Mouse (Mus musculus): Measurements from ENCODE around the gene Ctf1. TPM values are rescaled to one million over a fixed set of nuclear protein-coding genes. Genes with fewer than 3 reads are reported as not detected.

Gene Ctf1
- polyA plus RNA-seq (2012; rRNA removed), result 6.0 and 6.4 TPM in 2 replicates

- peak in 1 of 2 experiments; percentile 80 for DNase-seq (ENCODE audit: extremely low spot score in 1 of 2, low spot score in 1 of 2)
These were observed at the start of gene Ctf1 for GRCm38 (mm10) chr7:127712461-127713385. Ctf1 (plus strand) TSS chr7:127712736.

DNA sequence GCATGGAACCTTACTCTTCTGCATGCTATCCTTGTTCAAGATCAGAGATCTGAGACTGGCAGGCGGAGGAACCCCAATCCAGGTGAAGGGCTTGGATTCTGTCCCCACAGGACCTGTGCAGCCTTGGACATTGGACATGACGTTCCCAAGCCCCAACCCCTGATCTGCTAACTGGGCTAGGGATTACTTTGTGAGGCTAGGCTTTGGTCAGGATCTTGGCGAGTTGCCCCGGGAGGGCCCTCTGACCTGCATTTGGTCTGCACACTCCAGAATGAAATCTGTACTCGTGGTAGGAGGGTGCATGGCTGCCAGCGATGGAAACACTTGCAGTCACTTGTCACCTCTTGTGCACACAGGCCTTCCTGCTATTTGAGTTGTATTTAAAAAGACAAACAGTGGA, 49.6 kb upstream of the Ctf1 start:
- DNase-seq (ENCODE audit: extremely low spot score in 1 of 2, low spot score in 1 of 2), result no peak

DNA sequence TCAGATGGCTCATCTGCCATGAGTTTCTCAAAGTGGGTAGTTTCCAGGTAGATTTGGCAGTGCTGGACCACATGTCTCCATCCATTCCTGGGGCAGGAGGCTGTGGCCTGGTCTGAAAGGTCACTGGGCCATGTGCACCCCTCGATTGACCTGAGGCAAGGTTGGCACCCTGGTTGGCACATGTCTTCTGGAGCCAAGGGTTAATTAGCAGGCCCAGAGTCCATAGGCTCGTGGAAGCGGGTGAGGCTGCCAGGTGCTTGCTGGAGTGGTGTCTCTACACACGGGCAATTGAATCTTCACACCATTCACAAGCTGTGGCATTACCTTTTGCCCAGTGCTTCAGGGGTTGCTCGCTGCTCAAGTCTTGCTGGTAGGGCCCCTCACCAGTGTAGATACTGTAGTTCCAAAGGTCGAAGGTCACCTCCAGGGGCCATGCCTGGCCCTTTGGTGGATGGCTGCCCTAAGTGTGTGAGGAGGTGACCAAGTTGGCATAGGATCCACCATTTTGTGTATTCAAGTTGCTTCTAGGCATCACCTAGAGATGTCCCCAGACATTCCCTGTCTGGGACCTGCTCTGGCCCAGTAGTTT, 46.4 kb upstream of the Ctf1 start:
- DNase-seq (ENCODE audit: extremely low spot score in 1 of 2, low spot score in 1 of 2), result no peak

DNA sequence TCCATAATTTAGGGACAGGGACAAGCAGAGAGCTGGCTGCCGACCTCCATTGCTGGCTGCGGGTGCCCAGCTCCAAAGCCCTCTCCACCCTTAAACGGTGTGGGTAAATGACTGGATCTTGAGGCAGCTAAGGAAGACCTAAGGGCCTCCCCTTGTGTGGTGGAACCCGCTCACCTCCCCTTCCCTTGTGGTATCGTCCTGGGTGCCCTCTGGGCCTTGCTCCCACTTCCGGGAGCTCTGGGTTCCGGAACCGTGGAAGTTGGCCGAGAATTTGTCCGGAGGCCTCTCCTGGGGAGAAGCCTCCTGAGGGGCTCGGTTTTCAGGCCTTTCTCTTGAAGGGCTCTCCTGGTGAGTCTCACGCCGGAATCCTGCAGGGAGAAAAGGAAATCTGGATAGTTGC, 45.9 kb upstream of the Ctf1 start:
- no peak for DNase-seq (ENCODE audit: extremely low spot score in 1 of 2, low spot score in 1 of 2)

DNA sequence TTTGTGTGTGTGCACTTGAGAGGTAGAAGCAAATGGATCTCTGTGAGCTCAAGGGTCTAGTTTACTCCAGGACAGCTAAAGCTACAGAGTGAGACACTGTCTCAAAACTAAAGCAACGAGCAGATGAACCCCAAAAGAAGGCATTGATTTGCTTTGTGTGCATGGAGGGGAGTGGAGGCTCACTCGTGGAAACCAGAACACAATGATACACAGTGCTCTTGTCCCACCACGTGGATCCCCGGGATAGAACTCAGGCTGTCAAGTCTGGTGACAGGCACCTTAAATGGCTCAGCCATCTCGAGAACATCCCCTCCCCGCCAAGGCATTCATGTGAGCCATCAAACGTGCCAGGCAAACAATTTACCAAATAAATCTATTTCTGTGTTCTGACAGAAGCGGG, 45.4 kb upstream of the Ctf1 start:
- no peak for DNase-seq (ENCODE audit: extremely low spot score in 1 of 2, low spot score in 1 of 2)

DNA sequence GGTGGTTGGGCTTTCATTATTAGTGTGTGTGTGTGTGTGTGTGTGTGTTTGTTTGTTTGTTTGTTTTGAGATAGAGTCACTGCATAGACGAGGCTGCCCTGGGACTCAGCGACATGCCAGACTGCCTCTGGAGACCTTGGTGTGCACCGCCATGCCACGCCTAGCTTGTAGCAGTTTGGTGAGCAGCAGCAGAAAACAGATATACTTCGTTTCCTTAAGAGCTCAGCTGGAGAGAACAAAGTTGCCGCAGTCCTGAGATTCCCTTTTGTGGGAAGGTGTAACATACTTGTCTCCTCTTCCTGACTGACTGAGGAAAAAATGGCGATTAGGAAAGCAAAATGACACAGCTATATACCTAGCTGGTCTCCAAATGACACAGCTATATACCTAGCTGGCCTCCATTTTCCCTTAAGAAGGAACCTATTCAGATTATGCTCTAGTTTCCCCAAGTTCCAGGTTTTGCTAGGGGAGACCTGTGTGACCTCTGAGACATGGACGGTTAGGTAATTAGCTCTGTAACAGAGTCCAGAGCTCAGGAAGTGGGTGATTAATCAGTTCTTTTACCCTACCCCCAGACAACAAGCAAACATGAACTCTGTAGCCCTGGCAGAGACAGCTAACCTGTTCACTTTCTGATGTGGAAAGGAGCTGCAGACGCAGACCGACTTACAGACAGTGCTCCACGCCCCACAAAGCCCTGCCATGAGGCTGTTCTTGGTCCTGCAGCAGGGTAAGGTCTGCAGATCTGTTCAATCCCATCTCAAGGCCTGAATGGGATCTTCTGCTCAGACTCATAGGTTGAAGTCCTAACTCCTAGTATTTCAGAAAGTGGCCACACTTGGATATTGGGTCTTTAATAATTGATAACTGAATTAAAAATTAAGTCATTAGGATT, 40.4 kb upstream of the Ctf1 start:
- no peak for DNase-seq (ENCODE audit: extremely low spot score in 1 of 2, low spot score in 1 of 2)

DNA sequence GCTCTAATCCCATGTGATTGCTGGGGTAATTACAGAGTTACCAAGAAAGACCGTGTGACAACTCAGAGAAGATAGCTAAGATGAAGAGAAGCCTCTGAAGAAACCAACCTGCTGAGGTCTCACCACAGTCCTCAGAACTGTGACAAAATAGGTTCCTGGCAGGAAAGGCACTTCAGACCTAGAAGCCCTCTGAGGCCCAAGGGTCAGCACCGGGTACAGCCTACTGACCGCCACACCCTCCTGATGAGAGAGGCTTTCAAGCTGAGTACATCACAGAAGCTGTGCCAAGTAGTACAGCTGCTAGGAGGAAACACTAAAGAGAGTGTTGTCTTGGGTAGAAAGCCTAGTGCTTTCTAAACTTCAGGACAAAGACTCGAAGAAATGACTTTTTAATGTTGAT, 39.8 kb upstream of the Ctf1 start:
- DNase-seq (ENCODE audit: extremely low spot score in 1 of 2, low spot score in 1 of 2), result no peak

DNA sequence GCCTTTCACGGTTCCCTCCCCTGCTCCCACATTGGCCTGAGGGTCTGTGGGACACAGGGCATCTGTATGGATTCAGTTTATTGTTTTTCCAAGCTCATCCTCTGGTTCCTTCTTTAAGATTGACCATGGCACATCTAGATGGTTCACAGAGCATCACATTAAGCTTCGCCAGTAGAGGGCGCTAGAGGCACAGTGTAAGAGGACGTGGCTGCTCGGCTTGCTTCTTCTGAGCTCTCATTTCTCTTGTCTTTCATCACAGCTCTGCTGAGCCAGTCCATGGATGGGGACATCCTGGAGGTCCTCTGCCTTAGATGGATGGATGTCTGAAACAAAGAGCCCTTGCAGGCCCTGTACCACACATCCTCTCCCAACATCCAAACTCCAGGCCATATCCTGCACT, 37.6 kb upstream of the Ctf1 start:
- peak; percentile 77 to 96 for DNase-seq (ENCODE audit: extremely low spot score in 1 of 2, low spot score in 1 of 2)

GRCm38 (mm10) chr7:127675391-127675811, 37.1 kb upstream of the Ctf1 start:
- no peak for DNase-seq (ENCODE audit: extremely low spot score in 1 of 2, low spot score in 1 of 2)

DNA sequence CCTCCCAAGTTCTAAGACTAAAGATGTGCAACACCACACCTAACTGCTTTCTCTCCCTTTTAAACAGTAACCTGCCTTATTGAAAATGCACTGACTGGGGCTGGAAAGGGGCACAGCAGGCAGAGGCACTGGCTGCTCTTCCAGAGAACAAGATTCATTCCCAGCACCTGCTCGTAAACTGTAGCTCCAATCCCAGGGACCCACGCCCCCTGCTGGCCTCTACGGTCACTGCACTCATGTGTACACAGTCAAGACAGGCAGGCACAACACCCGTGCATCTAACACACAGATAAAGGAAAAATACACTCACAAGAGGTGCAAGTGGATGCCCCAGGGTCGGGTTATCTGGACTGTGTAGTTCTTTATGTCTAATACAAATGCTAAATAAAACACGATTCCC, 35.5 kb upstream of the Ctf1 start:
- peak in 1 of 2 experiments; percentile 46 for DNase-seq (ENCODE audit: extremely low spot score in 1 of 2, low spot score in 1 of 2)

- no peak for DNase-seq (ENCODE audit: extremely low spot score in 1 of 2, low spot score in 1 of 2)
These were observed 34.9 kb upstream of the Ctf1 start for GRCm38 (mm10) chr7:127677609-127678008.

DNA sequence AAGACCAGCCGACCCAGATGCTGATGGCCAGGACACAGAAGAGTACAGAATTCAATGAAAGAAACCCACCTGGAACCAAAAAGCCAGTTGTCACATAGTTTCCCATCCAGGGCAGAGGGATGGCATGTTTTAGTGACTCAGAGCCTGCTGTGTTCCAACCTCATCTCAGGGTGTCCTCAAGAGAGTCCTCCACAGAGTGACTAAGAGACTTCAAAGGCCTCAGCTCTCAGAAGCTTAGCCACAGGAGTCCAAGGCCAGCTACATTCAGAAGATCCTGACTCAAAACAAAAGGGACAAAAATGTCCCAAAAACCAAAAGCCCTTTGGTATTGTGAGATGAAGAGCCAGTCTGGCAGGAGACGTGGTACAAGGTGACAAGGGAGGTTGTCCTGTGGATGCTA, 33.7 kb upstream of the Ctf1 start:
- DNase-seq (ENCODE audit: extremely low spot score in 1 of 2, low spot score in 1 of 2), result no peak

DNA sequence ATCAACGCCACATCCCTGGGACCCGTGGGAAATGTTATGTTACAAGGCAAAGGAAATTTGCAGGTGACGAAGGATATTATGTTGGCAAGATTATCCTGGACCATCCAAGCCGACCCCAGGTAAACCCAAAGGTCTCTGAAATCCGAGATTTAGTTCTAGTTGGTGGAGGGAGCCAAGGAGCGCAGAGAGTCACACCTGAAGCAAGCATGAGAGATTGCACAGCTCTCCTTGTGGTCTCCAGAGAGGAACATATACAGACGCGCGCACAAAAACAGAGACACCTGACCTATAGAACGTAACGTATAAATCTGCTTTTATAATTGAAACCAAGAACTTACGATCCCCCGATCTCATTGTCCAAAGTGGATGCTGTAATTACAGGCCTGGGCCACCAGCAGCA, 32.0 kb upstream of the Ctf1 start:
- DNase-seq (ENCODE audit: extremely low spot score in 1 of 2, low spot score in 1 of 2), result no peak

- no peak for DNase-seq (ENCODE audit: extremely low spot score in 1 of 2, low spot score in 1 of 2)
These were observed 30.5 kb upstream of the Ctf1 start for GRCm38 (mm10) chr7:127681888-127682553.

- peak in 1 of 2 experiments; percentile 40 for DNase-seq (ENCODE audit: extremely low spot score in 1 of 2, low spot score in 1 of 2)
These were observed 27.1 kb upstream of the Ctf1 start for GRCm38 (mm10) chr7:127685304-127686018.

GRCm38 (mm10) chr7:127686740-127687449, 25.6 kb upstream of the Ctf1 start:
- DNase-seq (ENCODE audit: extremely low spot score in 1 of 2, low spot score in 1 of 2), result no peak

DNA sequence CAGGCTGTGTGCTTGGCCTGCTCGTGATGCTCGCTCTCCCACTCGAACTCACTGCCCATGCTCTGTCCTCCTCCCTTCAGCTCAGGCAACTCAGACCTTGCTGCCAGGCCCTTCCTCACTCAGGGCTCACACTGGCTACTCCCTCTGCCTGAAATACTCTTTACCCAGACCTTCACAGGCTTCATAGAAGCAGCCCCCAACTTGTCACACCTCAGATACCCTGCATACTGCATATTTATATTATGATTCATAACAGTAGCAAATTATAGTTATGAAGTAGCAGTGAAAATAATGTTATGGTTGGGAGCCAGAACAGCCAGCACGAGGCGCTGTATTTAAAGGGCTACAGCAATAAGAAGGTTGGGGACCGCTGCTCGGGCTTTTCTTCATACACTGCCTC, 23.6 kb upstream of the Ctf1 start:
- DNase-seq (ENCODE audit: extremely low spot score in 1 of 2, low spot score in 1 of 2), result peak in 1 of 2 experiments; percentile 48

DNA sequence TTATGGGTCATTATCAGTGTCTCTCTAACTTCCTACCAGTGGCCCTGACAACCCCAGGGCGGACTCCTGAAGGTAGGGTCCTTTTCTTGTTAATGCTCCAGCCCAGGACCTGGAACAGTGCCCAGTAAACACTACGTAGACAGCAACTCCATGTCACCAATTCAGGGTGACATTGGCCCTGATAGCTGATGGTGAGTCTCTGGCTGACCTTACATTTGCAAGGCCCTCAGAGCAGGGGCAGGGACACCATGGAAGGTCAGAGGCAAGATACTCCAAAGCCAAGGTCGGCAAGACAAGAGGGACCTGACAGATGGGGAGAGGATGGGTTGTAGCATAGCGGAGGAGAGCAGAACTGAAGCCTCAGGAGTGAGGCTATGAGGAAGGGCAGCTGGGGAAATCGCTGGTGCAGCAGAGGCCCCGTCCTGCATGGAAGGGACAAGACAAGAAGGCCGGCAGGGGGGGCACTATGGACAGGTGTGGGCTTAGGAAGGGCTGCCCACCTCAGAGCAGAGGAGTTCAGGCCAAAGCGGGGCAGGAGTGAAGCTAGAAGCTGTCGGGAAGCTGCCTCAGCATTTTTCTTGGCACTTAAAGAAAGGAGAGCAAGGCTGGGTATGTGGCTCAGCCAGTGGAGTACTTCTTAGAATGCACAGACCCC, 22.8 kb upstream of the Ctf1 start:
- DNase-seq (ENCODE audit: extremely low spot score in 1 of 2, low spot score in 1 of 2), result no peak
